Mouse (Mus musculus) CH12.LX (cell line): ENCODE data around the gene Edem3. TPM values are rescaled to one million over a fixed set of nuclear protein-coding genes. Genes with fewer than 3 reads are reported as not detected.

Source experiments
- DNase-seq: peaks from one replicate; pipeline ENCODE4 v3.0.0-alpha.2; 2013; ENCODE audit errors: extremely low read depth
- H3K27ac ChIP-seq: 2 replicates; pipeline ENCODE4 v1.5.1; 2012; ENCODE audit warnings: low read depth, mild to moderate bottlenecking, control low read depth, moderate library complexity; ENCODE audit not compliant: insufficient read depth
- H3K27me3 ChIP-seq: replicated peaks from 2 replicates; pipeline ENCODE3; 2012; ENCODE audit warnings: inconsistent platforms
- H3K36me3 ChIP-seq, 2 experiments: replicated peaks in 1 of 2; 2 replicates each; pipeline versions ENCODE3 to v1.6.1; 2012; ENCODE audit warnings: inconsistent platforms in 1 of 2, low read length in 1 of 2, mild to moderate bottlenecking in 1 of 2, mixed read lengths in 1 of 2, moderate library complexity in 1 of 2; ENCODE audit not compliant: control insufficient read depth in 1 of 2, insufficient read depth in 1 of 2
- H3K4me1 ChIP-seq, 2 experiments: 2 replicates each; pipeline ENCODE4 v1.6.1; 2012; ENCODE audit warnings: inconsistent platforms in 1 of 2, moderate library complexity in 1 of 2; ENCODE audit not compliant: insufficient read depth in 2 of 2, control insufficient read depth in 1 of 2
- H3K4me2 ChIP-seq: 2 replicates; pipeline ENCODE4 v1.6.1; 2012; ENCODE audit warnings: low read depth, mild to moderate bottlenecking, control low read depth; ENCODE audit not compliant: poor library complexity, insufficient read depth, severe bottlenecking
- H3K4me3 ChIP-seq, 3 experiments: fragments of 150-350 bp in 1 of 3; sonication (generic) in 1 of 3; replicated peaks in 1 of 3; 2 replicates each; pipeline versions ENCODE3 to v1.5.1; 2011 to 2012; ENCODE audit warnings: low read depth in 2 of 3, low read length in 2 of 3, mild to moderate bottlenecking in 2 of 3, moderate library complexity in 2 of 3, control low read depth in 1 of 3, improper control_type of control experiment in 1 of 3, inconsistent platforms in 1 of 3, mixed read lengths in 1 of 3; ENCODE audit not compliant: poor library complexity in 1 of 3
- H3K79me2 ChIP-seq: replicated peaks from 2 replicates; pipeline ENCODE4 v1.6.1; 2012; ENCODE audit warnings: mild to moderate bottlenecking, moderate library complexity; ENCODE audit not compliant: control insufficient read depth, poor library complexity, insufficient read depth, severe bottlenecking; ENCODE audit errors: extremely low read depth
- H3K9ac ChIP-seq: 2 replicates; pipeline ENCODE4 v1.6.1; 2012; ENCODE audit warnings: low read depth, mild to moderate bottlenecking, control low read depth, moderate library complexity; ENCODE audit not compliant: insufficient read depth
- H3K9me3 ChIP-seq: replicated peaks from 2 replicates; pipeline ENCODE3; 2012; ENCODE audit warnings: low read length, inconsistent platforms, mixed read lengths
- BHLHE40 ChIP-seq: IDR thresholded peaks from 2 replicates; pipeline ENCODE4 v1.6.1; 2011; ENCODE audit warnings: mild to moderate bottlenecking, low read depth, low read length, improper control_type of control experiment
- CTCF ChIP-seq, 2 experiments: IDR thresholded peaks in 1 of 2; conservative IDR thresholded peaks in 1 of 2; 2 replicates each; pipeline ENCODE4 v1.5.1; 2011 to 2012; ENCODE audit warnings: low read depth in 2 of 2, low read length in 2 of 2, improper control_type of control experiment in 1 of 2, inconsistent platforms in 1 of 2, mild to moderate bottlenecking in 1 of 2, moderate library complexity in 1 of 2
- EP300 ChIP-seq: IDR thresholded peaks from 2 replicates; pipeline ENCODE4 v1.6.1; 2011; ENCODE audit warnings: low read length, improper control_type of control experiment
- ETS1 ChIP-seq: conservative IDR thresholded peaks from 2 replicates; pipeline ENCODE4 v1.6.1; 2012; ENCODE audit warnings: low read depth, mild to moderate bottlenecking, inconsistent platforms, low read length, improper control_type of control experiment, moderate library complexity
- GABPA ChIP-seq: IDR thresholded peaks from 2 replicates; pipeline ENCODE4 v1.6.1; 2012; ENCODE audit warnings: low read depth, low read length, improper control_type of control experiment, inconsistent platforms; ENCODE audit not compliant: insufficient replicate concordance
- HCFC1 ChIP-seq: IDR thresholded peaks from 2 replicates; pipeline ENCODE4 v1.6.1; 2012; ENCODE audit warnings: low read depth, mild to moderate bottlenecking, inconsistent platforms, low read length, improper control_type of control experiment
- IRF4 ChIP-seq: IDR thresholded peaks from 2 replicates; pipeline ENCODE4 v1.6.1; 2014; ENCODE audit warnings: low read depth, mild to moderate bottlenecking, inconsistent platforms, low read length, improper control_type of control experiment
- JUN ChIP-seq: IDR thresholded peaks from 2 replicates; pipeline ENCODE4 v1.6.1; 2011; ENCODE audit warnings: low read depth, mild to moderate bottlenecking, low read length, improper control_type of control experiment, moderate library complexity; ENCODE audit not compliant: insufficient read depth
- JUND ChIP-seq: conservative IDR thresholded peaks from 2 replicates; pipeline ENCODE4 v1.6.1; 2011; ENCODE audit warnings: low read depth, low read length, improper control_type of control experiment
- KAT2A ChIP-seq: IDR thresholded peaks from 2 replicates; pipeline ENCODE4 v1.6.1; 2012; ENCODE audit warnings: low read length, improper control_type of control experiment, inconsistent platforms; ENCODE audit not compliant: insufficient replicate concordance
- MAFK ChIP-seq: IDR thresholded peaks from 2 replicates; pipeline ENCODE4 v1.6.1; 2011; ENCODE audit warnings: low read length, improper control_type of control experiment; ENCODE audit not compliant: insufficient replicate concordance
- MAZ ChIP-seq: IDR thresholded peaks from 2 replicates; pipeline ENCODE4 v1.6.1; 2012; ENCODE audit warnings: low read depth, mild to moderate bottlenecking, inconsistent platforms, low read length, improper control_type of control experiment, moderate library complexity
- MEF2A ChIP-seq: IDR thresholded peaks from 2 replicates; pipeline ENCODE4 v1.6.1; 2014; ENCODE audit warnings: low read depth, mild to moderate bottlenecking, inconsistent platforms, low read length, improper control_type of control experiment, borderline replicate concordance
- MYC ChIP-seq: IDR thresholded peaks from 2 replicates; pipeline ENCODE4 v1.6.1; 2011; ENCODE audit warnings: low read depth, mild to moderate bottlenecking, improper control_type of control experiment, low read length
- NELFE ChIP-seq: IDR thresholded peaks from 2 replicates; pipeline ENCODE4 v1.6.1; 2011; ENCODE audit warnings: low read depth, low read length, improper control_type of control experiment
- RAD21 ChIP-seq: IDR thresholded peaks from 2 replicates; pipeline ENCODE4 v1.6.1; 2011; ENCODE audit warnings: low read depth, mild to moderate bottlenecking, low read length, improper control_type of control experiment, moderate library complexity
- SIN3A ChIP-seq: IDR thresholded peaks from 2 replicates; pipeline ENCODE4 v1.6.1; 2012; ENCODE audit warnings: low read length, improper control_type of control experiment, inconsistent platforms
- SMC3 ChIP-seq: IDR thresholded peaks from 2 replicates; pipeline ENCODE4 v1.6.1; 2011; ENCODE audit warnings: low read depth, low read length, improper control_type of control experiment
- TCF12 ChIP-seq: IDR thresholded peaks from 2 replicates; pipeline ENCODE4 v1.6.1; 2014; ENCODE audit warnings: low read depth, mild to moderate bottlenecking, inconsistent platforms, low read length, improper control_type of control experiment
- USF1 ChIP-seq: IDR thresholded peaks from 2 replicates; pipeline ENCODE4 v1.6.1; 2014; ENCODE audit warnings: low read depth, mild to moderate bottlenecking, inconsistent platforms, low read length, improper control_type of control experiment
- ZC3H11A ChIP-seq: IDR thresholded peaks from 2 replicates; pipeline ENCODE4 v1.6.1; 2012; ENCODE audit warnings: low read depth, mild to moderate bottlenecking, inconsistent platforms, low read length, improper control_type of control experiment
- ZKSCAN1 ChIP-seq: IDR thresholded peaks from 2 replicates; pipeline ENCODE4 v1.6.1; 2012; ENCODE audit warnings: low read depth, inconsistent platforms, low read length, improper control_type of control experiment, borderline replicate concordance
- ZNF384 ChIP-seq: IDR thresholded peaks from 2 replicates; pipeline ENCODE4 v1.6.1; 2012; ENCODE audit warnings: low read depth, low read length, improper control_type of control experiment, inconsistent platforms
- dilution Hi-C: fragments of 300-500 bp; cut with MboI; formaldehyde crosslinking; loops from 2 replicates; pipeline ENCODE4 v1.14.3; 2020; ENCODE audit warnings: low sequenced_read_pairs; ENCODE audit not compliant: extremely low pct_unique_long_range_greater_than_20kb, extremely low pct_ligation_motif_present
- in situ Hi-C: fragments of 300-500 bp; cut with MboI; formaldehyde crosslinking; loops from 3 replicates; pipeline ENCODE4 v1.14.3; 2019; ENCODE audit warnings: low sequenced_read_pairs, low pct_ligation_motif_present, low pct_unique_long_range_greater_than_20kb, mixed read lengths
- polyA plus RNA-seq: library from polyadenylated mRNA; unstranded; fragments of >175 nt; gene quantifications from 2 replicates; pipeline ENCODE4 v1.2.1, GENCODE M21; 2012; ENCODE audit warnings: low read depth; ENCODE audit not compliant: insufficient read length
- total RNA-seq, 2 experiments: library from RNA; depleted of rRNA; stranded (reverse); fragments of 300-350 nt in 1 of 2; fragments of >200 nt in 1 of 2; gene quantifications; 2 replicates each; pipeline ENCODE4 v1.2.3; 2012 to 2014

Edem3 gene
- total and polyA plus RNA-seq, 3 experiments: 9.8 to 15.8 (median 10.6) TPM

- H3K36me3 ChIP-seq: peaks cover 76 to 88% of the 10 kb centered on the region in 2 experiments
- no peaks in the 10 kb centered on the region for H3K27me3 ChIP-seq
- H3K9ac ChIP-seq: no peak overlapping the region
- in situ Hi-C loops (loop anchor here (5.0 to 25.0 kb wide), 2 partner anchors 139 to 244 kb away; no protein-coding TSS in a partner anchor), dilution Hi-C loops (no loop called here)
- peaks cover 0 to 40% of the 10 kb centered on the region in 2 experiments; a peak in 1 of 4 replicates for H3K4me1 ChIP-seq
- no peaks in the 10 kb centered on the region for H3K9me3 ChIP-seq
- no peak overlapping the region for H3K4me2 ChIP-seq
- DNase-seq: peak; percentile 77
- no peak for TF ChIP-seq MAFK
- TF ChIP-seq NELFE: no peak
- TF ChIP-seq GABPA: no peak
- peak; percentile 74 for TF ChIP-seq ZC3H11A
- peak; percentile 97 for TF ChIP-seq RAD21
- TF ChIP-seq MYC: peak; percentile 76; the same call in 1 of the 2 replicates
- TF ChIP-seq IRF4: no peak
- no peak for TF ChIP-seq ZKSCAN1
- peak; percentile 90 for TF ChIP-seq SMC3
- no peak for TF ChIP-seq MEF2A
- TF ChIP-seq SIN3A: no peak
- TF ChIP-seq ZNF384: peak; percentile 69
- TF ChIP-seq CTCF (conservative IDR thresholded peaks at IDR 0.05 in 1 of 2, IDR thresholded peaks at IDR 0.05 in 1 of 2; ENCODE audit: low read depth in 2 of 2, low read length in 2 of 2): peak; percentile 95 to 98
- no peak for TF ChIP-seq TCF12
- H3K27ac ChIP-seq: no peak overlapping the region
- no peak overlapping the region for H3K4me3 ChIP-seq
- no peaks in the 10 kb centered on the region for H3K79me2 ChIP-seq
Measured at GRCm38 (mm10) chr1:151705723-151706396, 49.3 kb upstream of the Edem3 start.

DNA sequence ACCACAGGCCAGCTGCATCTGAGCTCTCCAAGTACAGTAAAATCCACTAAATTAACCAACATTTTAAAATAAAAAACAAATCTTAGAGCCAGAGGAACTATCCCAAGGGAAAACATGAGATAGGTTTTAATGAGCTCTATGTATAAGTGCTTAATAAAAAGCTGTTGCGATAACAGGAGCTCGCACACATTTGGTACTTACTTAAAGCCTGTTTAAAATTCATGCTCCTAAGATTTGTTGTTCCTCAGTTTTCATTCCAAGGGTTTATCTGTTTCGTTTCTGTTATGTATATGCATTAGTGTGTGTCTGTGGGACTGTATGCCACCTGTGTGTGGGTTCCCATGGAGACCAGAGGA lies 48.8 kb upstream of the Edem3 start:
- Histone ChIP-seq H3K4me2 (no peak overlapping the region), H3K4me1 (peaks cover 0 to 40% of the 10 kb centered on the region in 2 experiments; a peak in 1 of 4 replicates), H3K9ac (no peak overlapping the region), H3K4me3 (no peak overlapping the region), H3K36me3 (peaks cover 76 to 88% of the 10 kb centered on the region in 2 experiments), H3K27me3 (no peaks in the 10 kb centered on the region), H3K27ac (no peak overlapping the region), H3K9me3 (no peaks in the 10 kb centered on the region), H3K79me2 (no peaks in the 10 kb centered on the region)
- TF ChIP-seq USF1 (no peak), MAZ (no peak), MYC (no peak), CTCF (conservative IDR thresholded peaks at IDR 0.05 in 1 of 2, IDR thresholded peaks at IDR 0.05 in 1 of 2; ENCODE audit: low read depth in 2 of 2, low read length in 2 of 2) (no peak), RAD21 (no peak), EP300 (no peak), ETS1 (no peak), KAT2A (no peak), HCFC1 (no peak), ZNF384 (no peak), GABPA (no peak), BHLHE40 (no peak), JUND (no peak), JUN (no peak)
- in situ Hi-C loops (loop anchor here (5.0 to 25.0 kb wide), 2 partner anchors 139 to 244 kb away; no protein-coding TSS in a partner anchor), dilution Hi-C loops (no loop called here)
- DNase-seq: no peak
